Mouse (Mus musculus): ENCODE data around the gene Gpr139.

The Gpr139 gene

DNA sequence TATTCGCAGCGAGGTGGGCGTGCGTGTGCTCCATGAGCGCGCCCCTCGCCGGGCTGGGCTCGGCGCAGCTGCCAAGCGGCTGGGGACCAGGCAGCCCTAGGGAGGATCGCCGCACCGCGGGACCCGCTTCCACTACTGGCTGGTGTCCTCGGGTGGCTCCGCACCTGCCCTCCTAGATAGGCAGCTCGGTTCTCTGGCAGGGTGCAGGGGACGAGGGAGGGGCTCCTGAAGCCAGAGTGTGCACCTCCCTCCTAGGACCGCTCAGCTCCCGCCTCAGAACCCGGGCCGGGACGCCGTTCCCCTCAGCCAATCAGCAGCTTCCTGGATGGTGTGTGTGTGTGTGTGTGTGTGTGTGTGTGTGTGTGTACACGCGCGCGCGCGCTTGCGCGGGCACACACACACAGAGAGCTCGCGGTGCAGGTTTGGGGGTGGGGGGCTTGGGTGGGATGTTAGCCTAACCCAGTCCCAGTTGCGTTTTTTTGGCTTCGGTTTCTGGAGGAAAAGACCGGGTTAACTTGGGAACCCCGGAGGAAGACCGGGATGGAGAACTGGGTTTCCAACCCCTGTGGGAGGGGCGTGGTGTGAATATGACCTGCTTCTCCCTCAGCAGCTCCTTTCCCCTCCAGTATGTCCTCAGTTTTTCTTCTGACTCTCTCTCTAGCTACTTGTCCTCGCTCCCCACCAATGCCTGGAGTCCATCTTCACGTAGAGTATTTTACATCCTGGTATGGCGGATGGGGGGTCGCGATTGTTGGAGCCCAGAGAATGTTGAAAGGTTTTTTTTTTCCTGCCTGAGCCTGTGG is at the start of gene Gpr139:
Gene Gpr139, minus strand, starts transcription at position 263 of the 803 bp plus-strand sequence.
- no peak for DNase-seq (ENCODE audit: low spot score in 2 of 2)

DNA sequence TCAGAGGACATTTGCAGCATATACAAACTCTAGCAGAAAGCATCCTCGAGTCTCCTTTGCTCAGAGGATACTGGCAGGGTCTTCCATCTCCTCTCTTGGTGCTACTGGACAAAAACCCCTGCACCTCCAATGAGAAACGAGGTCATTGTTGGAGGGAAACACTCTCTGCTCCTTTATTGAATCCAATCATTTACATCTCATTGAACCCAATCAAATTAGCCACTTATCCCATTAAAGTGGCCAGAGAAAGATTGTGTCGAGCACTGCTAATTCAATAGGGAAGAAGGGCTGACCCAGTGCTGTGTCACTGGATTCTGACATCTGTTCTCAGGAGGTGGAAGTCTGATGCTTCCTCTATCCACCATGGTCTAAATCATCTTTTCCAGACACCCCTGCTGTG is 46.6 kb upstream of the Gpr139 start:
- DNase-seq (ENCODE audit: low spot score in 2 of 2) = no peak

DNA sequence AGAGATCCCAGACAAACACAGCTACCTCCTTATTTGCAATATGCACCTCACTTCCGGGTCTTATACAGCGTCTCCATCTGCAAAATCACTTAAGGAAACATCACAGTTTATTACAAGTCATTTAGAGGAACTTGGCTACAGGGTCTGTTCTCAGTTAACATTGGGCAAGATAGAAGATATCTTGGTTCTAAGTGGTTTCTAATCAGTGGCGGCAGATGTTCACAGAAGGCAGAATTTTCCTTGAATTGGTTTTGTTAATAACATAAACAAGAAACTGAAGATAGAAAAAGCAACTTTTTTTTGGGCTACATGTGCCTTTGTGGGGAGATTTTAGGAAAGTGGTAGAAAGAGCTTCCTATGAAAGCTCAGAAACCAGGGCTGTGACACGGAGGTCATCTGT is 38.3 kb upstream of the Gpr139 start:
- no peak for DNase-seq (ENCODE audit: low spot score in 2 of 2)

DNA sequence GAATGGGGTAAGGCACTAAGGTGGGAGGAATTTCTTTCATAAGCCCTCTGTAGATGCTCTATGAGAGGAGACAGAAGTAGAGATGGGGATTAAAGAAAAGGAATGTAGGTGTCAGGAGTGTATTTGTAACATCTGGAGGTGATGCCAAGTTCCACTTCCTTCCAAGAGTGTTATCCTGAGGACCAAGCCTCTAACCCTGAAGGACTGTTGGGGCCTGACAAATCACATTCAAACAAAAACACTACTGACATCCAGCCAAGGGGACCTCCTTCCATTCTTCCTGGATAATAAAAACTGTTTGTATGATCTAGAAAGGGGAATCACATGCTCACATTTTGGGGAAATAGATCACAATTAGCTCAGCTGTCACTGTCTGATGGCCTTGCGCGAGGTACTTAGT is 34.7 kb upstream of the Gpr139 start:
- no peak for DNase-seq (ENCODE audit: low spot score in 2 of 2)

DNA sequence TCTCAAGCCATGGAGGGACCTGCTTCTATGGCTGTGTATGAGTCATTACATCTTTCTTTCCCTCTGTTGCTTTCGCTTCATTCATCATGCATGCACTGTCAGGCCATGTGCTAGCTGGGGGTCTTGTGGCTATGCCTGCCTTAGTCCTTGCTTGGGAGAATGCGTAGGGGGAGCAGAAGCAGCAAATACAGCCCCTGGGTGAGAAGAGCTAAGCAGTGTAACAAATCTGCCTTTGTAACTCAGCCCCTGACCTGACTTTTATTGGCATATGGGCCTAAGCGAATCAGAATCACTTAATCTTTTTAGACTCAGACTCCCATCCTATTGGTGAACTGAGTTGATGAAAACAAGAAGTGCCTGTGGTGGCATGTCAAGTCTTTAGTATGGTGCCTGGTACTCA is 22.8 kb upstream of the Gpr139 start:
- DNase-seq (ENCODE audit: low spot score in 2 of 2) = no peak

DNA sequence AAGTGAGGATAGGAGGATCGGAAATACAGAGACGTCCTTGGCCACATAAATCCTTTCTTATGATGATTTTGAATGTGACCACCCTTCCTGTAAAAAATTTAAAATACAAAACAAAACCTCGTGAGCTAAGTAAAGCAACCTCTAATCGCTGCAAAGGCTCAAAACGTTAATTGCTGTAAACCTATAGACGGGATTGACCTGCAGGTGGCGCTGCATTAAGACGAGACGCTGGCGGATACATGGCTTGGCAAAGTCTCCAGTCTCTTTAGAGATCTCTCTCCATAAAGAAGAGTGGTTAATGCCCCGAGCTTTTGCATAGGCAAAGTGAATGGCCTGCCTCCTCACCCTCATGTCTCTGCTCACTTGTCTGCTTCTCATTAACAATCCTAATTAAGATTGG is 2.0 kb upstream of the Gpr139 start:
- no peak for DNase-seq (ENCODE audit: low spot score in 2 of 2)

DNA sequence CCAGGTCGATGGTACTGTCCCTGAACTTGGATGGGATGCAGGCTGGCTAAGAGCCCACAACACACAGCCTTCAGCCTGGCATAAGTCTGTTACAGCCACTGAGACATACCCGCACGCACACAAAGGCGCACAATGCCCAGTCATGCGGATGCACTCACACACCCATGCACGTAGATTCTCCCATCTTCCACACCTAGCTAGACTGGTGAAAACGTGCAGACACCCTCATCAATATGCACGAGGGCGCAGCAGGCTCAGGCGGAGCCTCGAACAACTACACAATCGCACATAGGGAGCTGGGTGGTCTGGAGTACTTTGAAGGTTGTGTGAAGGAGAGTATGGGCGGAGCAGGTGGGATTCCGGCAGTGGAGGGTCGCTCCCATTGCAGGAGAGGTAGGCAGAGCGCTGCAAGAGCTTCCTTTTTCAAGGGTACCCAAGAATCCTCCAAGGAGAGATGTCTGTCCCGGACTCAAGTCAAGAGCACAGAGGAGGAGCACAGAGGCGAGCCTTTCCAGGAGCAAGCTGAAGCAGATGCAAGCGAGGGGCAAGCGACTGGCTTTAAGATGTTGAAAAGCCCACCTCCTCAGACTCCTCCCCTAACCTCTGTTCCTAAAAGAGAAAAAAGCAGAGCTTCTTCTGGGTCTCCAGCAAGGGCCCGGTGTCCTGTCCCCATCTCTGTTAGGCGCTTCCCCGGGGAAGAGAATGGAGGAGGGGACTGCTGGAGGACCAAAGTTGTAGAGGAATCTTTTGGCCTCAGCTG is 958 bp upstream of the Gpr139 start:
- no peak for DNase-seq (ENCODE audit: low spot score in 2 of 2)

DNA sequence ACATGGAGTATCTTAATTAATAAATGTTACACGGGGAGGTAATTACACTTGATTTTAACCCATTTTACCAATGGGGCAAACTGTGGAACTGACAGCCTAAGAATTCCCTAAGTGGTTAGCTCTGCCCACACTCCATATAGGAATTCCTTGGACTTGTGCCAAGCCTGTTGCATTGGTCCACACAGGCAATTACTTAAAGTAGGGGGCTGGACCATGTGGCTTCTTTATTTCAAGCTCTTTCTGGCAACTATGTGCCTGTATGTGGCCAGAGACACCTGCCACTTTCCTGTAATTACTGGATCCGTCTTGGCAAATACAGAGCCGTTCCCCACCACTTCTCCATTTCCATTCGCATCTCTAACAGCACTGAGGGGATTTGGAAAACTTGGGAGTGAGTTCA is 3.4 kb downstream of the Gpr139 start:
- DNase-seq (ENCODE audit: low spot score in 2 of 2) = no peak

DNA sequence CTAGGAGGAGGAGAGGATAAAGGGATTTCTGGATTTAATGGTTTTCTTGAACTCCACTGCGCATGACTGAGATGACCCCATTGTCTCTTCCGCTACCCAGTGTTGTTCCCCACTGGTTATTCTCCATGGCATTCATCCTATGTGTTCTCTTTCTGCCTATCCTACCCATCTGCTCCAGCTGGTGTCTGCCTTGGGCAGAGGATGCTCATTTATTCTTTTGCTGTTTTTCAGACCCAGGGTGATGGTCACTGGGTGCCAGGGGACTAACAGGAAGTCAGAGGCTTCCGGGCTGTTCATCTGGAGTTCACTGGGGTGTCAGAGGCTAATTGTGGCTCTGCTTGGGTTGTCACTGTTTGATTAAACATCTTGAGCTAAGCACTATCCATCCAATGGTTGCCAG is 24.4 kb downstream of the Gpr139 start:
- no peak for DNase-seq (ENCODE audit: low spot score in 2 of 2)

DNA sequence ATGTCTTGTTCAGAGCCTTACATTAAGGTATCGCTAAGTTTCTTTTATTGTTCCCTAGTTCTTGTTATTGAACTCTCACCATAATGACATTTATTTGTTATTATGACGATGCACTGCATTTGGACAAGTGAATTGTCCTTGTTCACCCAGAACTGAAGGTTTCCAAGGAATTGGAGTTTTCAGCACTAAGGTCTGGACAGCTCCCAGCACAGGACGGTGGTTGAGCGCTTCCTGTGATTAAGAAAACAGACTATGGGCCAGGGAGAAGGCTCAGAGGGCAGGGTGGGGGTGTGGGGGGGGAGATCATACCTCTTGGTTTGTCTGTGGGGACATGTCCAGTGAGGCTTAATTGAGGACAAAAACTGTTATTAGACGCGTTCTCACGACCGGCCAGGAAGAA is 72.6 kb downstream of the Gpr139 start:
- no peak for DNase-seq (ENCODE audit: low spot score in 2 of 2)

DNA sequence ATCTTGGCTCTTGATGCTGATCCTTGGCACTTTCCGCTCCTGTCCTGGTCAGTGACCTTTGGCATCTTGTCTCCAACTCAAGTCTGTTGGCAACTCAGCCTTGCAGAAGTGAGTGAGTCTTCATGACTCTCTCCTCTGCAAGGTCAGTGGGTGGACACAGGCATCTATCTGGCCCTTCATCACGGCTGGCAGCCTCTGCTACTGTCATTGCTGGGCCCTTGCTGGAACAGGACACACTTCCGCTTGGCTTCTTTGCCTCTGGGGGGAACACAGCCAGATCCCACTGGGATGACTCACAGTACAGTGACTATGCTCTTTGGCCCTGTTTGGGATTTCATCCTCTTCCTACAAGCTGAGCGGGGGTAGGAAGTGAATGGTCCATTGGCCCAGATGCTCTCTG is 78.5 kb downstream of the Gpr139 start:
- no peak for DNase-seq (ENCODE audit: low spot score in 2 of 2)

DNA sequence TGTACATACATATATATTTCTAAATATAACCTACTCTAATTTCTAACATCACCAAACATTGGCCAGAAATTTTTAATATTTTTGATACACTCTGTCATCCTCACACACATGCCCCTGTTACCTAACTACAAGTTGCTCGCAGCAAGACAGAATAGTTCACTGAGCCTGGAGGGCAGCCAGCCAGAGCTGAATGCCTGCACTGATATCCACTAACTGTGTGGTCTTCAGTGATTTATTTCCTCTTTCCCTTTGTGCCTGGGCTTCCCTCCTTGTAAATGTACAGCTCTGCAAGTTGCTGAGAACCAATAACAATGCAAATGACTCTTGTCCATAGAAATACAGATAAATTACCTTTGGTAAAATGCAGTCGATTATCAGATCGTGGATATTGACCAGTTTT is 87.8 kb downstream of the Gpr139 start:
- DNase-seq (ENCODE audit: low spot score in 2 of 2) = no peak

All from urinary bladder, adult 18-20 months (tissue).